Mouse (Mus musculus): ENCODE results near the gene Rftn1.

Gene Rftn1

GRCm38 (mm10) chr17:50201828-50202445 is 11.5 kb upstream of the Rftn1 start:
- CTCF ChIA-PET = no interaction called here

DNA sequence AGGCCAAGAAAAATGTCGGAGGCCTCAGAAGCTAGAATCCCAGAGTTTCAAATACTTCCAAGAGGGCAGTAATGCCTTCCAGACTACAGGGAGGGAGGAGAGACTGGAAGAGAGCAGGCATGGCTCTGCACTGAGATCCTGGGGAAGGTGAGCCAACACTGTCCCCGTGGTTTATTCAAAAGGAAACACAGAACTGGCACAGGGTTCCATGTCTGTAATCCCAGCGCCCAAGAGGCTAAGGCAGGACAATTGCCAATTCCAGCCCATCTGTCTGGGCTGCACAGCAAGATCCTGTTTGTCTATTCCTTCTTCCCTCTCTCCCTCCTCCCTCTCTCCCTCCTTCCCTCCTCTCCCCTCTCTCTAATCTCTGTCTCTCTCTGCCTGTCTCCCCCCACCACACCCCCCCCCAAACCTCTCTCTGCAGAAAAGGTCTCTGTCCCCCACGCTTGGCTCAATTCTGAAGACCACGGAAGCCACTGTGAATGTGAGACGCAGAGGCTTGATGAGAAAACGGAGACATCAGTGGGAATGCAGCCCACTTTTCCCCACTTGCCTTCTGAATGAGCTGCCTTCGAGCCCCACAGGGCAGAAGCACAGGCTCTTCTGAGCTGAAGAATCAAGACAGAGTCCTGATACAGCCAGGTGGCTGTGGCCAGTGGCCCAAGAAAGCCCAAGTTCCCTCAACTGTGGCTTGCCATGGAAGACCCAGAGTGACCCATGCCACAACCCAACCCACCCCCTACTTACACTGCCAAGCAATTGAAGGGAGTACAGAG is 8.8 kb upstream of the Rftn1 start:
- CTCF ChIA-PET = no interaction called here

DNA sequence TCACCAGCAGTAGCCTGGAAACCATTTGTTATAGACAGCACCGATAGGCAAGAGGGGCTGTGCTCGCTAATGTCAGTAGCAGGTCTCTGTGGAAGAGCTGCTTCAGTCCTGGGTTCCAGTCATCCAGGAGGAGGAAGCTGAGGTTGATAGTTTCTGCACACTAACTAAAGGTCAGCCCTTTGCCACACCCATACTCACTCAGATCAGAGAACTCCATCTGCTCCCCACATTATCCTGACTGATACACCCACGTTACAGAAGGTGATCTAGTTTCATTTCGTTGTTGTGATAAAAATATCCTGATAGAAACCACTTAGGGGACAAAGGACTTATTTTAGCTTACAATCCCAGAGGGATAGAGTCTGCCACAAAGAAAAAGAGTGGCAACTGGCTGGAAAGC is 7.1 kb upstream of the Rftn1 start:
- CTCF ChIA-PET = interaction anchor here (0.6 kb wide), 1 partner anchor 137 kb away, joined by 18 read pairs; no protein-coding TSS in a partner anchor

- CTCF ChIA-PET = interaction anchor here (0.6 kb wide), 1 partner anchor 42 kb away, joined by 3 read pairs; no protein-coding TSS in a partner anchor
Observed at GRCm38 (mm10) chr17:50196005-50196672, 5.7 kb upstream of the Rftn1 start.

GRCm38 (mm10) chr17:50195399-50195798 is 4.9 kb upstream of the Rftn1 start:
- CTCF ChIA-PET = interaction anchor here (0.6 kb wide), 1 partner anchor 41 kb away, joined by 3 read pairs; no protein-coding TSS in a partner anchor

- CTCF ChIA-PET = interaction anchor here (0.5 kb wide), 1 partner anchor 29 kb away, joined by 5 read pairs; no protein-coding TSS in a partner anchor
Observed at GRCm38 (mm10) chr17:50194541-50194940, 4.1 kb upstream of the Rftn1 start.

GRCm38 (mm10) chr17:50193653-50194052 is 3.2 kb upstream of the Rftn1 start:
- CTCF ChIA-PET = no interaction called here

GRCm38 (mm10) chr17:50192376-50192940 is 2.0 kb upstream of the Rftn1 start:
- CTCF ChIA-PET = no interaction called here

- CTCF ChIA-PET = interaction anchor here (0.8 kb wide), 1 partner anchor 238 kb away, joined by 5 read pairs; no protein-coding TSS in a partner anchor
Observed at GRCm38 (mm10) chr17:50191318-50191957, 964 bp upstream of the Rftn1 start.

GRCm38 (mm10) chr17:50189381-50190012 is 977 bp downstream of the Rftn1 start:
- CTCF ChIA-PET = interaction anchor here (1.2 kb wide), 1 partner anchor 9 kb away, joined by 4 read pairs; no protein-coding TSS in a partner anchor

GRCm38 (mm10) chr17:50188662-50189345 is 1.7 kb downstream of the Rftn1 start:
- CTCF ChIA-PET = interaction anchor here (1.0 kb wide), 2 partner anchors 14 to 49 kb away, joined by 3 read pairs; no protein-coding TSS in a partner anchor

- CTCF ChIA-PET = interaction anchor here (1.0 kb wide), 1 partner anchor 213 kb away, joined by 3 read pairs; no protein-coding TSS in a partner anchor
Observed at GRCm38 (mm10) chr17:50185616-50186015, 4.9 kb downstream of the Rftn1 start.

DNA sequence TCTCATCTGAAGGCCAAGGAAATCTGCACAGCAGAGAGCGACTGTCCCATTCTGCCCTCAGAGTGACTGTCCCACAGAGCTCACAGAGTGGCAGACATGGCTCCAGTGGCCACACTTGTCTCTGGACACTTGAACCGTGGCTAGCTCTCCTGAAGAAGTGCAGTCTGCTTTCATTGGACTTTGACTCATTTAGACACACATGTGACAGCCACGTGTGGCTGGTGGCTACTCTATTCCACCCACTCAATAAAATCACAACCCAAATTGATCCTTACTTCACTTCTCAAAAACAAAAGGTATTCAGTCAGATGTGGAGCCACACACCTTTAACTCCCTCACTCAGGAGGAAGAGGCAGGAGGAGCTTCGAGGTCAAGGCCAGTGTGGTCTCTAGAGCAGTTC is 5.4 kb downstream of the Rftn1 start:
- CTCF ChIA-PET = interaction anchor here (1.0 kb wide), 1 partner anchor 212 kb away, joined by 3 read pairs; no protein-coding TSS in a partner anchor

GRCm38 (mm10) chr17:50184217-50185038 is 6.0 kb downstream of the Rftn1 start:
- CTCF ChIA-PET = interaction anchor here (0.6 kb wide), 2 partner anchors 61 to 115 kb away, joined by 4 to 5 read pairs; no protein-coding TSS in a partner anchor

DNA sequence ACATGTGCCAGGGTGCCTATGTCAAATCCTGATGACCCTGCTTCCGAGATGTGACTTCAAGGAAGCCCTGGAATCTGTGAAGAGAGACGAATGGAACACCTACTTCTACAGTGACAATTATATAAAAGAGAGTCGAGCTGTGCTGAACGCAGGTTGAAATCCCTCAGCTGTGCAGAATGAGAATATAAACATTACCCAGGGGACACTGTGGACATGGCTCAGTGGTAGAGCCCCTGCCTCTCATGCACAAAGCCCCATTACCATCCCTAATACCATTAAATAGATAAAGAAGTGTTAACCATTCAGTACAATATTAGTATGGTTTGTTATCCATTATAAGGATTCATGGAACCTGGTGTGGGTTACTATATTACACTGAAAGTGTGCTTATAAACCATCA is 7.2 kb downstream of the Rftn1 start:
- CTCF ChIA-PET = no interaction called here

- CTCF ChIA-PET = no interaction called here
Observed at GRCm38 (mm10) chr17:50182542-50182951, 7.9 kb downstream of the Rftn1 start.

GRCm38 (mm10) chr17:50180899-50181570 is 9.4 kb downstream of the Rftn1 start:
- CTCF ChIA-PET = interaction anchor here (0.7 to 1.3 kb wide), 3 partner anchors 9 to 1708 kb away, joined by 3 to 4 read pairs (median 3); no protein-coding TSS in a partner anchor

- CTCF ChIA-PET = interaction anchor here (0.5 to 0.8 kb wide), 2 partner anchors 9 to 205 kb away, joined by 3 to 8 read pairs; no protein-coding TSS in a partner anchor
Observed at GRCm38 (mm10) chr17:50173776-50174175, 16.7 kb downstream of the Rftn1 start.
